Mouse (Mus musculus) midbrain, postnatal 0 days (tissue): Measurements from ENCODE around the gene Usp34. TPM values are rescaled to one million over a fixed set of nuclear protein-coding genes. Genes with fewer than 3 reads are reported as not detected.
"Not testable (repeated sequence)": the region's sequence is repeated elsewhere in the genome, so short reads cannot be mapped to it uniquely, and the experiment has no call there.

Experiments used
- ATAC-seq: fragments of 200-750 bp; cut with Nextera tagmentation; 2 replicates; pipeline ENCODE4 v1.8.0; 2017; ENCODE audit warnings: moderate number of reproducible peaks, mild to moderate bottlenecking, moderate TSS enrichment, moderate library complexity; ENCODE audit not compliant: low FRiP score
- DNase-seq: peaks from one replicate; pipeline ENCODE4 v3.0.0-alpha.2; 2015; ENCODE audit warnings: low spot score
- H3K27ac ChIP-seq: fragments of 300-500 bp; sonication (generic); 2 replicates; pipeline ENCODE4 v1.5.1; 2014; ENCODE audit warnings: low read depth, mild to moderate bottlenecking, low read length, mixed read lengths
- H3K27me3 ChIP-seq: fragments of 300-500 bp; sonication (generic); 2 replicates; pipeline ENCODE4 v1.6.1; 2014; ENCODE audit warnings: low read length, control low read depth, mixed read lengths; ENCODE audit not compliant: insufficient read depth
- H3K36me3 ChIP-seq: fragments of 300-500 bp; sonication (generic); 2 replicates; pipeline ENCODE4 v1.6.1; 2014; ENCODE audit warnings: low read length, control low read depth, mixed read lengths; ENCODE audit not compliant: insufficient read depth
- H3K4me1 ChIP-seq: fragments of 300-500 bp; sonication (generic); 2 replicates; pipeline ENCODE4 v1.6.1; 2014; ENCODE audit warnings: mild to moderate bottlenecking, control low read depth, antibody characterized with exemption, low read length, mixed read lengths; ENCODE audit not compliant: insufficient read depth
- H3K4me2 ChIP-seq: fragments of 300-500 bp; sonication (generic); 2 replicates; pipeline ENCODE4 v1.6.1; 2014; ENCODE audit warnings: low read depth, mild to moderate bottlenecking, low read length, mixed read lengths; ENCODE audit not compliant: poor library complexity, severe bottlenecking
- H3K4me3 ChIP-seq: fragments of 300-500 bp; sonication (generic); 2 replicates; pipeline ENCODE4 v1.5.1; 2014; ENCODE audit warnings: low read depth, mild to moderate bottlenecking, low read length, moderate library complexity
- H3K9ac ChIP-seq: fragments of 300-500 bp; sonication (generic); replicated peaks from 2 replicates; pipeline ENCODE4 v1.6.1; 2014; ENCODE audit warnings: mild to moderate bottlenecking, low read length, moderate library complexity, mixed read lengths; ENCODE audit not compliant: poor library complexity, severe bottlenecking
- H3K9me3 ChIP-seq: fragments of 300-500 bp; sonication (generic); 2 replicates; pipeline ENCODE4 v1.6.1; 2016; ENCODE audit warnings: low read length, control low read depth
- CTCF ChIP-seq: IDR thresholded peaks from 2 replicates; pipeline ENCODE4 v1.5.1; 2016; ENCODE audit warnings: antibody characterized with exemption, mild to moderate bottlenecking
- WGBS: fragments of 180-500 bp; shearing (Covaris S2); extraction: QIAGEN DNeasy Blood & Tissue Kit; methylation state at CpG from one replicate; pipeline ENCODE4 v1.1.7; 2014; 5-methylcytosine and 5-hydroxymethylcytosine counted together
- polyA plus RNA-seq: library from polyadenylated mRNA; unstranded; fragments of >200 nt; fragmentation: Nextera tagmentation; extraction: Ambion mirVana; gene quantifications from 2 replicates; pipeline ENCODE4 v1.2.1, GENCODE M21; 2015
- total RNA-seq: library from RNA; depleted of rRNA; stranded (reverse); fragments of >200 nt; gene quantifications from 2 replicates; pipeline ENCODE4 v1.2.3, GENCODE M21; 2014

Gene Usp34
- total and polyA plus RNA-seq, 2 experiments from 2014 or later: 30.2 to 107 TPM

- no peak overlapping the region for H3K27ac ChIP-seq
- no peak for TF ChIP-seq CTCF
- no peak overlapping the region for H3K4me3 ChIP-seq
- DNase-seq: no peak
- ATAC-seq: peak; percentile 24; the same call in 1 of the 2 replicates
- H3K9ac ChIP-seq: no peak overlapping the region
- 91% methylated on average over 1 of the region's 1 CpGs for WGBS
- H3K4me1 ChIP-seq: no peaks in the 10 kb centered on the region
- H3K36me3 ChIP-seq: peaks cover 15% of the 10 kb centered on the region
- H3K9me3 ChIP-seq: no peaks in the 10 kb centered on the region
- H3K4me2 ChIP-seq: no peak overlapping the region
- no peaks in the 10 kb centered on the region for H3K27me3 ChIP-seq
These were observed 6.8 kb upstream of the Usp34 start for GRCm38 (mm10) chr11:23299910-23300309.

- no peak overlapping the region for H3K4me3 ChIP-seq
- H3K9me3 ChIP-seq: no peaks in the 10 kb centered on the region
- H3K4me1 ChIP-seq: 0 out of 2 replicates have a peak, but pooled peaks cover under 1% of the 10 kb centered on the region
- DNase-seq (no peak), ATAC-seq (no peak)
- H3K9ac ChIP-seq: no peak overlapping the region
- H3K4me2 ChIP-seq: no peak overlapping the region
- H3K27ac ChIP-seq: no peak overlapping the region
- H3K27me3 ChIP-seq: no peaks in the 10 kb centered on the region
- TF ChIP-seq CTCF: no peak
- 78% methylated on average over 1 of the region's 1 CpGs for WGBS
- H3K36me3 ChIP-seq: no peaks in the 10 kb centered on the region
These were observed 3.6 kb upstream of the Usp34 start for GRCm38 (mm10) chr11:23303126-23303525.

- H3K9me3 ChIP-seq, H3K36me3 ChIP-seq, ATAC-seq, H3K27me3 ChIP-seq, DNase-seq, H3K4me1 ChIP-seq, H3K9ac ChIP-seq: not testable (repeated sequence)
- H3K4me3 ChIP-seq: peak overlapping the region; percentile 97
- WGBS: 42% methylated on average over 10 of the region's 10 CpGs
- peak overlapping the region; percentile 95 for H3K27ac ChIP-seq
- peak overlapping the region; percentile 46 for H3K4me2 ChIP-seq
These were observed 1.5 kb upstream of the Usp34 start for GRCm38 (mm10) chr11:23305101-23305672.

- Histone ChIP-seq H3K27ac (peak overlapping the region; percentile 95), H3K4me1 (0 out of 2 replicates have a peak, but pooled peaks cover 5% of the 10 kb centered on the region), H3K4me3 (peak overlapping the region; percentile 97), H3K9me3 (no peaks in the 10 kb centered on the region), H3K36me3 (no peaks in the 10 kb centered on the region), H3K9ac (peak overlapping the region; percentile 98), H3K4me2 (peak overlapping the region; percentile 46), H3K27me3 (no peaks in the 10 kb centered on the region)
- DNase-seq (peak; percentile 97), ATAC-seq (peak; percentile 97)
- under 1% methylated on average over 55 of the region's 98 CpGs for WGBS
- no peak; the same call in none of the 2 replicates for TF ChIP-seq CTCF
These were observed 754 bp upstream of the Usp34 start for GRCm38 (mm10) chr11:23305673-23306608.

- DNase-seq: no peak
- no peak for TF ChIP-seq CTCF
- WGBS: 2% methylated on average over 6 of the region's 6 CpGs
These were observed 848 bp downstream of the Usp34 start for GRCm38 (mm10) chr11:23307566-23307920.

GRCm38 (mm10) chr11:23313496-23313895 is 6.8 kb downstream of the Usp34 start:
- DNase-seq: no peak
- Histone ChIP-seq H3K27me3 (no peaks in the 10 kb centered on the region), H3K27ac (no peak overlapping the region), H3K4me2 (no peak overlapping the region), H3K4me1 (0 out of 2 replicates have a peak, but pooled peaks cover 1% of the 10 kb centered on the region), H3K9me3 (no peaks in the 10 kb centered on the region), H3K4me3 (no peak overlapping the region), H3K9ac (no peak overlapping the region), H3K36me3 (no peaks in the 10 kb centered on the region)
- WGBS: 100% methylated on average over 1 of the region's 1 CpGs
- no peak for TF ChIP-seq CTCF
- no peak for ATAC-seq

More at GRCm38 (mm10) chr11:23307566-23307920, 848 bp downstream of the Usp34 start:
- Histone ChIP-seq H3K9ac (peak overlapping the region; percentile 98), H3K36me3 (no peaks in the 10 kb centered on the region), H3K4me3 (peak overlapping the region; percentile 97), H3K9me3 (no peaks in the 10 kb centered on the region), H3K4me2 (peak overlapping the region; percentile 58), H3K4me1 (0 out of 2 replicates have a peak, but pooled peaks cover 5% of the 10 kb centered on the region), H3K27me3 (no peaks in the 10 kb centered on the region), H3K27ac (peak overlapping the region; percentile 95)
- ATAC-seq: no peak
